Mouse (Mus musculus) kidney, postnatal 0 days (tissue): ENCODE data around the gene Slfn9. TPM values are rescaled to one million over a fixed set of nuclear protein-coding genes. Genes with fewer than 3 reads are reported as not detected.
"Not testable (repeated sequence)": the region's sequence is repeated elsewhere in the genome, so short reads cannot be mapped to it uniquely, and the experiment has no call there.

ENCODE experiments used
- ATAC-seq: fragments of 200-750 bp; cut with Nextera tagmentation; replicated peaks from 2 replicates; pipeline ENCODE4 v1.8.0; 2017; ENCODE audit warnings: low read depth, moderate number of reproducible peaks, moderate TSS enrichment, moderate library complexity; ENCODE audit not compliant: low FRiP score
- DNase-seq: peaks from one replicate; pipeline ENCODE4 v3.0.0-alpha.2; 2016; ENCODE audit warnings: low spot score
- H3K27ac ChIP-seq: fragments of 300-500 bp; sonication (generic); 2 replicates; pipeline ENCODE4 v1.5.1; 2014; ENCODE audit warnings: mild to moderate bottlenecking
- H3K27me3 ChIP-seq: fragments of 300-500 bp; sonication (generic); 2 replicates; pipeline ENCODE4 v1.6.1; 2014; ENCODE audit warnings: low read length, mixed read lengths; ENCODE audit not compliant: insufficient read depth
- H3K36me3 ChIP-seq: fragments of 300-500 bp; sonication (generic); 2 replicates; pipeline ENCODE4 v1.6.1; 2014; ENCODE audit warnings: low read length, mixed read lengths; ENCODE audit not compliant: insufficient read depth
- H3K4me1 ChIP-seq: fragments of 300-500 bp; sonication (generic); replicated peaks from 2 replicates; pipeline ENCODE4 v1.6.1; 2014; ENCODE audit warnings: antibody characterized with exemption, low read length, mixed read lengths; ENCODE audit not compliant: insufficient read depth
- H3K4me2 ChIP-seq: fragments of 300-500 bp; sonication (generic); 2 replicates; pipeline ENCODE4 v1.6.1; 2014; ENCODE audit warnings: mild to moderate bottlenecking, low read length, moderate library complexity, mixed read lengths
- H3K4me3 ChIP-seq: fragments of 300-500 bp; sonication (generic); replicated peaks from 2 replicates; pipeline ENCODE4 v1.5.1; 2014; ENCODE audit warnings: low read depth, low read length
- H3K9ac ChIP-seq: fragments of 300-500 bp; sonication (generic); 2 replicates; pipeline ENCODE4 v1.6.1; 2014; ENCODE audit warnings: low read depth, low read length
- H3K9me3 ChIP-seq: fragments of 300-500 bp; sonication (generic); replicated peaks from 2 replicates; pipeline ENCODE4 v1.6.1; 2016; ENCODE audit warnings: low read length, inconsistent platforms, mixed read lengths
- CTCF ChIP-seq: IDR thresholded peaks from 2 replicates; pipeline ENCODE4 v1.5.1; 2016; ENCODE audit warnings: antibody characterized with exemption, low read depth, mild to moderate bottlenecking, moderate library complexity
- WGBS: fragments of 180-500 bp; shearing (Covaris S2); extraction: QIAGEN DNeasy Blood & Tissue Kit; methylation state at CpG from one replicate; pipeline ENCODE4 v1.1.7; 2014; 5-methylcytosine and 5-hydroxymethylcytosine counted together
- polyA plus RNA-seq: library from polyadenylated mRNA; unstranded; fragments of >200 nt; fragmentation: Nextera tagmentation; extraction: Ambion mirVana; gene quantifications from 2 replicates; pipeline ENCODE4 v1.2.1, GENCODE M21; 2015

Slfn9 gene
- polyA plus RNA-seq, 1 experiment from 2014 or later: 9.4 TPM

DNA sequence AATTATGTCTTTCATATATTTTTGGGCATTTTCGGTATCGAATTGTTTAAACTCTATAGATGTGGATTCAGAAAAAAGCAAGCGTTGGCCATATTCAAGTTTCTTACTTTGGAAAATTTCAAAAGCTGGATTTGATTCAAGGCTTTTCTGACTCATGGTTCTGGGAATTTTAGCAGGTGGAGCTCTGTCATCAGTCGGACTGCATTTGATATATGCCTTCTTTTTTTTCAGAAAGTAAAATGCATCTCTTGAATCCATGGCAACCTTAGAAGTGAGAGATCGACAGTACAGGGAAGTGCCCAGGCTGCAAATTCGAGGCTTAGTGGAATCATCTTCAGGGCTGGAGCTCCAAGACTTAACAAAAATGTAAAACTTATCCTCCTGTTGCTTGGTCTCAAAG, 4.0 kb downstream of the Slfn9 start:
- Histone ChIP-seq H3K27me3 (no peaks in the 10 kb centered on the region), H3K4me2 (no peak overlapping the region), H3K4me3 (no peak overlapping the region), H3K9me3 (no peaks in the 10 kb centered on the region), H3K36me3 (no peaks in the 10 kb centered on the region), H3K27ac (no peak overlapping the region), H3K9ac (no peak overlapping the region), H3K4me1 (no peaks in the 10 kb centered on the region)
- WGBS: 87% methylated on average over 6 of the region's 6 CpGs
- no peak for TF ChIP-seq CTCF
- ATAC-seq (no peak), DNase-seq (no peak)

DNA sequence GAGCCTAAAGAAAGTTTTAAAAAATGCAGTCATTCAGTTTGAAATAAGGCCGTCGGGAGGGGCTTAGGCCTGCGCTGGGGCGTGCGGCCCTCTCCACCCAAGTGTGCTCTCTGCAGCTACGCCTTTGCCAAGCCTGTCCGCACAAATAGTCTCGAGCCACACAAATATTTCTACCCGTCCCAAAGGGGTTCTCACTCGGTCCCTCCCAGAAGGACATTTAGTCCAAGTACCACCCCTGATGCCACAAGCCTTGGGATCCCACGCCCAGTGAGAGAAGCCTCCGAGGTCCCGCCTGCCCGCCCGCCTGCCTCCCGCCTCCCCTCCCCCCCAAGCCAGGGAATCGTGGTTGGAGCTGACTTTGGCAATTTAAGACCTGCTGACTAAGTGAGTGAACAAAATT, 8.4 kb downstream of the Slfn9 start:
- Histone ChIP-seq H3K27ac (no peak overlapping the region), H3K4me2 (no peak overlapping the region), H3K27me3 (no peaks in the 10 kb centered on the region), H3K9me3 (no peaks in the 10 kb centered on the region), H3K4me1 (no peaks in the 10 kb centered on the region), H3K9ac (no peak overlapping the region), H3K4me3 (no peak overlapping the region), H3K36me3 (no peaks in the 10 kb centered on the region)
- no peak for ATAC-seq
- 83% methylated on average over 17 of the region's 17 CpGs for WGBS
- TF ChIP-seq CTCF: no peak
- no peak for DNase-seq

DNA sequence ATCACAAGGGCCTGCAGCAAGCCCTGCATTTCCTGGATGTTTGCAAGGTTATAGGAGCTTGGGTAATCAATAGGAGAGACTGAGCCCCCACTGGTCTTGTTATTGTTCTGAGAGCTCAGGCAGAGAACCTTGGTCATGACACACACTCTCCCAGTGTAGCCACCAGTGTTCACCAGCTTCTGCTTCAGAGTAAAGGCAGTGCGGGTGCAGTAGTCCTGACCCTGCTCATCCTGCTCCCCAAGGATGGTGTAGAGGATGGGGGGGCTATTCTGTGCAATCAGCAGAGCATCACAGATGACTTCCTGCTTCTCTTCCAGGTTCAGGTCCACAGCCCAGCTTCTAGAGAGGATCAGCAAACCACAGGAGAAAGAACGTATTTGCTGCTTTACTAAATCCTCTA, 9.2 kb downstream of the Slfn9 start:
- 73% methylated on average over 2 of the region's 2 CpGs for WGBS
- not testable (repeated sequence) for H3K4me1 ChIP-seq

DNA sequence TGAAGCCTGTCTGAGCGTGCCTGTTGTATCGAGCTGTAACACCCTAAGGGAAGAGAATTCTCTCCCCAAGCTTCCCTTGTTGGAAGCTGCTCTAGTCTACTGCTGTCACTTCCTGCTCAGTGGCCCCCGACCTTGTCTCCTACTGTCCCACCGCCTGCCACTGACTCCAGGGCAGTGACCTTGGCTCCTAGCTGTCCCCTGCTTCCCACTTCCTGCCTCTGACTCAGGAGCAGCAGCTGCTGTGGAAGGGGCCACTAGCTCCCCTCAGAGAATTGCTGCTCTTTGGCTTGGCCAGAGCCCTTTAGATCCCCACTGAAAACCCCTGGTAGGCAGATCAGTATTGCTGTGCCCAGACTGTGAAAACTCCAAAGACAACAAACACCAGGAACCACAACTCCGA, 17.7 kb downstream of the Slfn9 start:
- no peak overlapping the region for H3K4me3 ChIP-seq
- no peak overlapping the region; the same call in 1 of the 2 replicates for H3K27ac ChIP-seq
- no peaks in the 10 kb centered on the region for H3K27me3 ChIP-seq
- peaks cover 3% of the 10 kb centered on the region; the same call in 1 of the 2 replicates for H3K4me1 ChIP-seq
- DNase-seq (peak; percentile 27), ATAC-seq (no peak)
- no peak overlapping the region for H3K9ac ChIP-seq
- no peak overlapping the region for H3K4me2 ChIP-seq
- no peak for TF ChIP-seq CTCF
- no peaks in the 10 kb centered on the region for H3K9me3 ChIP-seq
- 22% methylated on average over 5 of the region's 5 CpGs for WGBS
- H3K36me3 ChIP-seq: no peaks in the 10 kb centered on the region

More for the DNA sequence above, 9.2 kb downstream of the Slfn9 start:
- not testable (repeated sequence) for H3K27ac ChIP-seq, H3K4me3 ChIP-seq, H3K27me3 ChIP-seq, H3K9ac ChIP-seq, H3K36me3 ChIP-seq, DNase-seq, H3K9me3 ChIP-seq, ATAC-seq, H3K4me2 ChIP-seq

DNA sequence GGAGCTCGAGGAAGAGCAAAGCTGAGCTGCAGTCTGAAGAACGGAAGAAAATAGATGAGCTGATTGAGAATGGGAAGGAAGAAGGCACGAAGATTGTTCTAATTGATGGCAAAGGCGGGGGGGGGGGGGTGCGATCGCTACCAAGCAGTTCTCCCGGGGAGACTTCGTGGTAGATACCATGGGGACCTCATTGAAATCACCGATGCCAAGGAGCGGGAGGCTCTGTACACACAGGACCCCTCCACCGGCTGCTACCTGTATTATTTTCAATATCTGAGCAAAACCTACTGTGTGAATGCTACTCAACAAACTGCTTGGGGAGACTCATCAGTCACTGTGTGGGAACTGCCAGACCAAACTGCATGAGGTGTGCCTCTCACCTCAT, 20.0 kb downstream of the Slfn9 start:
- no peak for TF ChIP-seq CTCF
- Histone ChIP-seq H3K4me3 (0 out of 2 replicates have a peak overlapping the region, but pooled peaks have one; percentile 9), H3K36me3 (no peaks in the 10 kb centered on the region), H3K27me3 (no peaks in the 10 kb centered on the region), H3K9me3 (no peaks in the 10 kb centered on the region), H3K4me1 (peaks cover 3% of the 10 kb centered on the region; the same call in 1 of the 2 replicates), H3K9ac (peak overlapping the region; percentile 31; the same call in 1 of the 2 replicates), H3K27ac (no peak overlapping the region), H3K4me2 (peak overlapping the region; percentile 47; the same call in 1 of the 2 replicates)
- ATAC-seq (no peak), DNase-seq (no peak)
- WGBS: 72% methylated on average over 11 of the region's 11 CpGs

DNA sequence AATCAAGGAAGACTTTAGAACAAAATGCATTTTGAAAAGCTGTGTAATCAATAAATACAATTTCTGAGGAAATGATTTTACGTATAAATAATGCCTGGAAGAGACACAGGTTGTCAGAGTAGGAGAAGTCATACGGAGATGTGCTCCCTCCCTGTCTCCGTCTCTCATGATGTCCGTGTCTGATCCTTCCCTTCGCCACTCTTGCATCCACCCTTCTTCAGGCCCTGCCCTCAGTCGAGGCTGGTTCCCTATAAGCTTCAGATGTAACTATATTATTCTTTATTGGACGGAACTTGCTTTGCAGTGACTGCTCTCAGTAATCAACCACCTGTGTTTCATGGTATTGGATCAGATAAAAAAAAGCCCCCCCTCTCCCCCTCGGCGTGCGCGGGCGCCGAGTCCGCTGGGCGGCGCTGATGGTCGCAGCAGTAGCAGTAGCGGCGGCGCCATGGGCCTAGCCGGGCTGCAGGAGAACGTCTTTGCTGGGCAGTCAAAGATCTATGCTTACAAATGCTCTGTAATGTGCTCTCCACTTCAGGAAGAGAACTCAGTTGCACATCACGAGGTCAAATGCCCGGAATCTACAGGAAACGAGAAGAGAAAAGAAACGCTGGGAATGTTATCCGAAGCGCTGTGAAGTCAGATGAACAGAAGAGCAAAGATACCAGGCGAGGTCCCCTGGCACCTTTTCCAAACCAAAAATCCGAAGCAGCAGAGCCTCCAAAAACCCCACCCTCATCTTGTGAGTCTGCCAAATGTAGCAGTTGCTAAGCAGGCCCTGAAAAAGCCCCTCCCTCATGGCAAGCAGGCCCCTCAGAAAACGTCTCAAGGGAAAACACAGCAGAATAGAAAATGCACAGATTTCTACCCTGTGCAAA, 20.7 kb downstream of the Slfn9 start:
- Histone ChIP-seq H3K27me3 (no peaks in the 10 kb centered on the region), H3K9ac (peak overlapping the region; percentile 31; the same call in 1 of the 2 replicates), H3K4me3 (0 out of 2 replicates have a peak overlapping the region, but pooled peaks have one; percentile 9), H3K4me1 (peaks cover 3% of the 10 kb centered on the region; the same call in 1 of the 2 replicates), H3K36me3 (no peaks in the 10 kb centered on the region), H3K9me3 (no peaks in the 10 kb centered on the region), H3K4me2 (peak overlapping the region; percentile 47), H3K27ac (peak overlapping the region; percentile 42; the same call in 1 of the 2 replicates)
- 10% methylated on average over 31 of the region's 31 CpGs for WGBS
- ATAC-seq: 0 out of 2 replicates have a peak, but pooled peaks have one; percentile 49
- TF ChIP-seq CTCF: peak; percentile 71
- DNase-seq: peak; percentile 78
